Mouse (Mus musculus) forebrain, embryonic 12.5 days (tissue): ENCODE results near the gene Btbd35f30. TPM values are rescaled to one million over a fixed set of nuclear protein-coding genes. Genes with fewer than 3 reads are reported as not detected.
"Not testable (repeated sequence)": the region's sequence is repeated elsewhere in the genome, so short reads cannot be mapped to it uniquely, and the experiment has no call there.

Experiments
- ATAC-seq: fragments of 200-750 bp; cut with Nextera tagmentation; 2 replicates; pipeline ENCODE4 v1.8.0; 2017; ENCODE audit warnings: moderate TSS enrichment; ENCODE audit not compliant: low FRiP score
- H3K27ac ChIP-seq: fragments of 300-500 bp; sonication (generic); 2 replicates; pipeline ENCODE4 v1.5.1; 2016; ENCODE audit warnings: mild to moderate bottlenecking
- H3K27me3 ChIP-seq: fragments of 300-500 bp; sonication (generic); 2 replicates; pipeline ENCODE4 v1.6.1; 2016; ENCODE audit warnings: mild to moderate bottlenecking
- H3K36me3 ChIP-seq: fragments of 300-500 bp; sonication (generic); replicated peaks from 2 replicates; pipeline ENCODE4 v1.6.1; 2016; ENCODE audit warnings: mild to moderate bottlenecking
- H3K4me1 ChIP-seq: fragments of 300-500 bp; sonication (generic); 2 replicates; pipeline ENCODE4 v1.6.1; 2016
- H3K4me2 ChIP-seq: fragments of 300-500 bp; sonication (generic); 2 replicates; pipeline ENCODE4 v1.6.1; 2016; ENCODE audit warnings: mild to moderate bottlenecking, moderate library complexity
- H3K4me3 ChIP-seq: fragments of 300-500 bp; sonication (generic); replicated peaks from 2 replicates; pipeline ENCODE4 v1.5.1; 2016; ENCODE audit warnings: mild to moderate bottlenecking
- H3K9ac ChIP-seq: fragments of 300-500 bp; sonication (generic); 2 replicates; pipeline ENCODE4 v1.6.1; 2016; ENCODE audit warnings: mild to moderate bottlenecking
- H3K9me3 ChIP-seq: fragments of 300-500 bp; sonication (generic); 2 replicates; pipeline ENCODE4 v1.6.1; 2016
- WGBS: fragments of 180-500 bp; shearing (Covaris S2); methylation state at CpG from one replicate; pipeline ENCODE4 v1.1.7; 2016; 5-methylcytosine and 5-hydroxymethylcytosine counted together
- polyA plus RNA-seq: library from polyadenylated mRNA; unstranded; fragments of >200 nt; fragmentation: Nextera tagmentation; extraction: Ambion mirVana; gene quantifications from 2 replicates; pipeline ENCODE4 v1.2.1, GENCODE M21; 2016

Btbd35f30 gene
- not detected in 2 replicates for polyA plus RNA-seq

GRCm38 (mm10) chrX:32894325-32894724 lies at the start of gene Btbd35f30:
Btbd35f30 (plus strand) TSS chrX:32894625.
- H3K27ac ChIP-seq, ATAC-seq, H3K27me3 ChIP-seq, H3K4me3 ChIP-seq, H3K4me1 ChIP-seq, H3K9ac ChIP-seq, H3K4me2 ChIP-seq, H3K9me3 ChIP-seq, H3K36me3 ChIP-seq: not testable (repeated sequence)
- WGBS: no CpG with 5 or more reads among the region's 4 CpGs

- H3K4me3 ChIP-seq, H3K27ac ChIP-seq, H3K9ac ChIP-seq, H3K36me3 ChIP-seq, H3K27me3 ChIP-seq, ATAC-seq, H3K4me2 ChIP-seq, H3K9me3 ChIP-seq, H3K4me1 ChIP-seq: not testable (repeated sequence)
- WGBS: no CpG with 5 or more reads among the region's 1 CpGs
These were observed 47.0 kb downstream of the Btbd35f30 start, which contains the start of gene Gm21789 for GRCm38 (mm10) chrX:32941468-32941867. Gm21789 (plus strand) TSS chrX:32941768.

Other genes with a start within 250 kb of the Btbd35f30 start
- not detected in 2 replicates for gene Gm5926, start 243.9 kb upstream of the Btbd35f30 start, polyA plus RNA-seq
- gene Btbd35f21, start 168.5 kb upstream of the Btbd35f30 start, polyA plus RNA-seq: not detected in 2 replicates
- not detected in 2 replicates for gene Gm21789, start 47.1 kb downstream of the Btbd35f30 start, polyA plus RNA-seq
- not detected in 2 replicates for gene Btbd35f5, start 79.3 kb downstream of the Btbd35f30 start, polyA plus RNA-seq